Mouse (Mus musculus) megakaryocyte, embryonic 14.5 days (primary cell): ENCODE results near the gene Lrmp. TPM values are rescaled to one million over a fixed set of nuclear protein-coding genes. Genes with fewer than 3 reads are reported as not detected.
A peak's percentile ranks its signal among the peaks of the same experiment; 100 is the strongest.

Source experiments
- H3K27me3 ChIP-seq: replicated peaks from 2 replicates; pipeline ENCODE3; 2012; ENCODE audit warnings: inconsistent platforms
- H3K36me3 ChIP-seq: replicated peaks from 2 replicates; pipeline ENCODE3; 2012; ENCODE audit warnings: low read length, inconsistent platforms, mixed read lengths
- H3K4me1 ChIP-seq: 2 replicates; pipeline ENCODE4 v1.6.1; 2012; ENCODE audit warnings: inconsistent platforms
- H3K4me3 ChIP-seq: replicated peaks from 2 replicates; pipeline ENCODE3; 2012; ENCODE audit warnings: moderate library complexity, mild to moderate bottlenecking, inconsistent platforms
- H3K9me3 ChIP-seq: 2 replicates; pipeline ENCODE4 v1.6.1; 2012; ENCODE audit warnings: inconsistent platforms
- FLI1 ChIP-seq: IDR thresholded peaks from 2 replicates; pipeline ENCODE4 v1.6.1; 2012; ENCODE audit warnings: low read length, inconsistent platforms, mixed read lengths
- GATA1 ChIP-seq: IDR thresholded peaks from 3 replicates; pipeline ENCODE4 v1.6.1; 2012; ENCODE audit warnings: mixed read lengths, low read length, inconsistent platforms, borderline replicate concordance
- polyA plus RNA-seq: library from polyadenylated mRNA; stranded (reverse); fragments of >175 nt; gene quantifications from 2 replicates; pipeline ENCODE4 v1.2.3, GENCODE M21; 2012; ENCODE audit warnings: low replicate concordance; ENCODE audit not compliant: insufficient read depth

Gene Lrmp
- polyA plus RNA-seq, 1 experiment = 175 TPM

- Histone ChIP-seq H3K9me3 (no peaks in the 10 kb centered on the region), H3K4me3 (peak overlapping the region; percentile 95), H3K36me3 (peaks cover 42% of the 10 kb centered on the region), H3K27me3 (no peaks in the 10 kb centered on the region), H3K4me1 (peaks cover 40% of the 10 kb centered on the region)
- TF ChIP-seq FLI1 (no peak), GATA1 (no peak)
Observed at GRCm38 (mm10) chr6:145211376-145212305, 96.2 kb downstream of the Lrmp start.

GRCm38 (mm10) chr6:145213916-145214315 lies 98.5 kb downstream of the Lrmp start:
- peaks cover 40% of the 10 kb centered on the region for H3K4me1 ChIP-seq
- H3K4me3 ChIP-seq = no peak overlapping the region
- no peaks in the 10 kb centered on the region for H3K27me3 ChIP-seq
- TF ChIP-seq FLI1 (no peak), GATA1 (no peak)
- H3K9me3 ChIP-seq = no peaks in the 10 kb centered on the region
- H3K36me3 ChIP-seq = peaks cover 65% of the 10 kb centered on the region

- no peak overlapping the region for H3K4me3 ChIP-seq
- no peaks in the 10 kb centered on the region for H3K27me3 ChIP-seq
- no peaks in the 10 kb centered on the region for H3K9me3 ChIP-seq
- peaks cover 83% of the 10 kb centered on the region for H3K36me3 ChIP-seq
- TF ChIP-seq FLI1 = no peak
- no peak for TF ChIP-seq GATA1
- H3K4me1 ChIP-seq = peaks cover 31% of the 10 kb centered on the region
Observed at GRCm38 (mm10) chr6:145215826-145216225, 100.4 kb downstream of the Lrmp start.

- Histone ChIP-seq H3K36me3 (peaks cover 93% of the 10 kb centered on the region), H3K9me3 (no peaks in the 10 kb centered on the region)
Observed at GRCm38 (mm10) chr6:145224246-145224645, 108.8 kb downstream of the Lrmp start.

More at GRCm38 (mm10) chr6:145224246-145224645, 108.8 kb downstream of the Lrmp start:
- no peak for TF ChIP-seq FLI1
- TF ChIP-seq GATA1 = no peak
- H3K4me1 ChIP-seq = no peaks in the 10 kb centered on the region
- no peaks in the 10 kb centered on the region for H3K27me3 ChIP-seq
- no peak overlapping the region for H3K4me3 ChIP-seq

Other genes starting within 250 kb of the Lrmp start
- 0.81 TPM in 1 of 2 replicates, not detected in the other for gene Bcat1, start 39.5 kb upstream of the Lrmp start, polyA plus RNA-seq
- gene Casc1, start 95.4 kb downstream of the Lrmp start, polyA plus RNA-seq = 0.22 and 0.50 TPM in 2 replicates
- not detected in 2 replicates for gene Etfrf1, start 95.5 kb downstream of the Lrmp start, polyA plus RNA-seq
- 27.2 and 54.3 TPM in 2 replicates for gene Kras, start 134.6 kb downstream of the Lrmp start, polyA plus RNA-seq